Mouse (Mus musculus): ENCODE data around the gene Klhl22.
"Not testable (repeated sequence)": the region's sequence is repeated elsewhere in the genome, so short reads cannot be mapped to it uniquely, and the experiment has no call there.

Klhl22 gene

GRCm38 (mm10) chr16:17759344-17759773 is at the start of gene Klhl22:
TSS of gene Klhl22 (plus strand) at chr16:17759618.
- DNase-seq = peak; percentile 95

- DNase-seq = no peak
Observed at GRCm38 (mm10) chr16:17717791-17718190, 41.6 kb upstream of the Klhl22 start.

GRCm38 (mm10) chr16:17721114-17721808 is 38.2 kb upstream of the Klhl22 start:
- DNase-seq = no peak

GRCm38 (mm10) chr16:17721822-17722460 is 37.5 kb upstream of the Klhl22 start:
- no peak for DNase-seq

GRCm38 (mm10) chr16:17722461-17723324 is 36.7 kb upstream of the Klhl22 start:
- DNase-seq = peak; percentile 96

GRCm38 (mm10) chr16:17723325-17723626 is 36.1 kb upstream of the Klhl22 start:
- no peak for DNase-seq

- DNase-seq = no peak
Observed at GRCm38 (mm10) chr16:17724448-17724847, 35.0 kb upstream of the Klhl22 start.

GRCm38 (mm10) chr16:17727179-17727861 is 32.1 kb upstream of the Klhl22 start:
- peak; percentile 81 for DNase-seq

GRCm38 (mm10) chr16:17729974-17730373 is 29.4 kb upstream of the Klhl22 start:
- DNase-seq = peak; percentile 8

- no peak for DNase-seq
Observed at GRCm38 (mm10) chr16:17732021-17732420, 27.4 kb upstream of the Klhl22 start.

GRCm38 (mm10) chr16:17732431-17732830 is 27.0 kb upstream of the Klhl22 start:
- no peak for DNase-seq

- DNase-seq = no peak
Observed at GRCm38 (mm10) chr16:17732841-17733340, 26.5 kb upstream of the Klhl22 start, which contains the start of gene Med15. TSS of gene Med15 (minus strand) at chr16:17732891.

GRCm38 (mm10) chr16:17733646-17734045 is 25.8 kb upstream of the Klhl22 start:
- no peak for DNase-seq

- not testable (repeated sequence) for DNase-seq
Observed at GRCm38 (mm10) chr16:17734872-17735271, 24.5 kb upstream of the Klhl22 start.

- DNase-seq = no peak
Observed at GRCm38 (mm10) chr16:17736156-17736555, 23.3 kb upstream of the Klhl22 start.

- DNase-seq = no peak
Observed at GRCm38 (mm10) chr16:17740080-17740479, 19.3 kb upstream of the Klhl22 start.

- no peak for DNase-seq
Observed at GRCm38 (mm10) chr16:17742810-17743209, 16.6 kb upstream of the Klhl22 start.

GRCm38 (mm10) chr16:17743279-17743678 is 16.1 kb upstream of the Klhl22 start:
- no peak for DNase-seq

GRCm38 (mm10) chr16:17744536-17744935 is 14.9 kb upstream of the Klhl22 start:
- peak; percentile 83 for DNase-seq

GRCm38 (mm10) chr16:17745067-17745466 is 14.4 kb upstream of the Klhl22 start:
- no peak for DNase-seq

- DNase-seq = no peak
Observed at GRCm38 (mm10) chr16:17753001-17753400, 6.4 kb upstream of the Klhl22 start.

GRCm38 (mm10) chr16:17753686-17754085 is 5.7 kb upstream of the Klhl22 start:
- DNase-seq = no peak

GRCm38 (mm10) chr16:17757756-17758155 is 1.7 kb upstream of the Klhl22 start:
- DNase-seq = no peak
